Mouse (Mus musculus): ENCODE measurements around the gene Ankfn1.

Ankfn1 gene

DNA sequence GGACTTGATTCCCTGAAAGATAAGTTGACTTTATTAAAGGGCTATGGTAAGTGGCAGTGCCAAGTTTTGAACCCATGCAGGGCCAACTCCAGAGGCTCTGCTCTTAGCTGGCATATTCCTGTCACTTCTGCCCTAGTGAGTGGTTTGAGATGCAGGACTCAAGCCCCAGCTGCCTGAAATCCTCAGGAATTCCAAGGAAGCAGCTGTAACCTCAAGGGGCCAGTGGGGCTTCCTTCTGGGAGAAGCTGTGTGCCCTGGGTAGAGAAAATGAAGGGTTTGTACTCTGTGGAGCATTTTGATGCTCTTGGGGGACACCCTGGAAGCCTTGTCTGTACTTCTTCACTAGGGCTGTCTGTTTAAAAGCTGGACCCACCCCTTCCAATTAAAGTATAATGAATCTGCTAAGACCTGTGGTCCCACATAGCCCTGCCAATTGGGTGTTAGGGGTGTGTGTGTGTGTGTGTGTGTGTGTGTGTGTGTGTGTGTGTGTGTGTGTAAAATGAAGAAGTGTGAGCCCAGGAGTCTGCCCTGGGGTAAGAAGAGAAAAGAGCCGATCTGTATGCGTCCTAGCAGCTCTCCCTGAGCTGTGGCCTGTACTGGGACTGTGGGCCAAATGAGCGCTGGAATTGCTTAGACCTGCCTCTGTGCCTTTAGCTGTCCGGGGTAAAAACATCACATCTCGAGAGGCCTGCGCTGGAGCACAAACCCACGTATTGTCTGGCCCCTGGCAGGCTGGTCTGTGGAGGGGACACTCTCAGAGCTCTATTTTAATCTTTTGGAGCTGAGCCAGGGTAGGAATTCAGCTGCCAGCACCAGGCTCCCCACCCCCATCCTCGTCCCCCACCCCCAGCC is 395.4 kb downstream of the Ankfn1 start:
- DNase-seq (ENCODE audit: low read depth, low spot score): no peak

DNA sequence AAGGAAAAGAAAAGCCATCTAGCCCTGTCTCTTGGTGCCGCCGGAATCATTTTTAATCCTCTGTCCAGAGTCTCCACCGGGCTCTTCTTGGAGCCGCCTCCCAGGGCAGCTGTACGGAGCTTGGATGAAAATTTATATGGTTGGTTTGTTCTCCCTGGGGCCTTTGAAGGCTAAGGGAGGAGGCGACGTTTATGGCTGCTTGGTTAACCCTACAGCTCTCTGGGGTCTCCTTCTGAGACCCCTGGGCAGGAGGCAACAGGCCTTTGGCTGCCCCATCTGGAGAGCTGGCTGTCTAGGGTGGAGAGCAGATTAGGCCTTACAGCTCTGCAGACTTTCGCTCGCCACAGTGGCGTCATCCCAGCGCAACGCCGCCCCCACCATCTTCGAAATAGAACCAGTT is 406.5 kb downstream of the Ankfn1 start:
- no peak for DNase-seq (ENCODE audit: low read depth, low spot score)

DNA sequence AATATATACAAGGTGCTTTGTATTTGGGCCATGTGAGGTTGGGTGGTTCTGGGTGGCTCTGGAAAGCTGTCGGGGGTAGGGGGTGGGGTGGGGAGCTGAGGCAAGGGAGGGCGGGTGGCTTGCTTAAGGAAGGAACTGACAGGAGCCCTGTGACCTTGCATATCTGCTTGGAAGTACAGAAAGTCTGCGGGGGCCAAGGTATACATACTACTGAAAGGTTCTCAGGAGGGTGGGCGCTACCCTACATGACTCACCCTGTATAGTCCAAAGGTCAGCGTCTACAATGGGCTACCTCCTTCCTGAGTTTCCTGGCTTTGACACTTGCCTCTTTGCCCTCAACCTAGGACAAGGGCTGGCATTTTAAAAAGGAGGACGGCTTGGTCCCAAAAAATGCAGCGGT is 407.1 kb downstream of the Ankfn1 start:
- DNase-seq (ENCODE audit: low read depth, low spot score): no peak

DNA sequence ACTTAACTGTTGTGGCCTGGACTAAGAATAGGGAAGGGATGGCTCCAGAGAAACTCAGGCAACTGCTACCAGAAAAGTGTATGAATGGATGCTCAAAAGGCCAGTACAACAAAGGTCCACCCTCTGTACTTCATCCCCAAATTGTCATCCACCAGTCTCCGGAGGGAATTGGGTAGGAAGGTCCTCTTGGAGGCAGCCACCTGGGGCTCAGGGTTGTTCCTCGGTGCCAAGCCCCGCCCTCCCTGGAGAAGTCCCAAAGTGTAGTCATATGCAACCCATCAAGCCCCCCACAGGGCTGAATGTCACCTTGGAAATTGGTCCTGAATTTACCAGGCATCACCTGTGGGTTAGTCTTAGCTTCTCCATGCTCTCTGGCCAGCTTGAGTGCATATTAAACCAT is 413.5 kb downstream of the Ankfn1 start:
- DNase-seq (ENCODE audit: low read depth, low spot score): no peak

DNA sequence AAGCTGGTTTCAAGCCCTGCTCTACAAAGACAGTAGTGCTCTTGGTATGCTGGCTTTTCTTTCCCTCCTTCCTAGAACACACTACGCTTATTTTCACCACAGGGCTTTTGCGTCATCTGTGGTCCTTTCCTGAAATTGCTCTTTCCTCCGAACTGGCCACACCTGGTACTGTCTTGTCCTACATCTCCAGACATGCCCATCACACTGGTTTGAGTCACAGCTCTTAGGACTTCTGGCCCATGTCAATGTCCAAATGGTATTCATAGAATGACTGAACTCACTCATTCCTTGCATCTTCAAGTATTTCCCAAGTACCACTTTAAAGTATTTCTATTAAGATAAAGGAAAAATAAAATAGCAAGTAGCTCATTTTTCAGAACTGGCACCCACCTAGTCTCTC is 416.6 kb downstream of the Ankfn1 start:
- DNase-seq (ENCODE audit: low read depth, low spot score): no peak

DNA sequence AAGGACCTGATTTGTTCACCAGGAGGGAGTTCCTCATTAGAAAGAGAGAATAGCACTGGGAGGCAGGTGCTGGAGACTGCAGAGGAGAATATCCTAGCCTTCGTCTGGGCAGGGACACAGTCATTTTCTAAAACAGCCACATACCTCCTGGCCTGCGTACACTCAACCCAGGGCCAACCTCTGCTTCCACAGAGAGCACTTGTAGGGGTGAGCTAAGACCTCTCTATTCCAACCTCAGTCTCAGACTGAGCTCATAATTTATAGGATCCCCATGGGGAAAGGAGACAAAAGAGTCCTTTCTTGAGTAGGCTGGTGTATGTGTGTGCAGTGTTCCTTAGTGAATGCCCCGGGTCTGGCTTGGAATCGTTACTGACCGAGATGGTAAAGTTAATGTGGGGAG is 418.9 kb downstream of the Ankfn1 start:
- DNase-seq (ENCODE audit: low read depth, low spot score): no peak

DNA sequence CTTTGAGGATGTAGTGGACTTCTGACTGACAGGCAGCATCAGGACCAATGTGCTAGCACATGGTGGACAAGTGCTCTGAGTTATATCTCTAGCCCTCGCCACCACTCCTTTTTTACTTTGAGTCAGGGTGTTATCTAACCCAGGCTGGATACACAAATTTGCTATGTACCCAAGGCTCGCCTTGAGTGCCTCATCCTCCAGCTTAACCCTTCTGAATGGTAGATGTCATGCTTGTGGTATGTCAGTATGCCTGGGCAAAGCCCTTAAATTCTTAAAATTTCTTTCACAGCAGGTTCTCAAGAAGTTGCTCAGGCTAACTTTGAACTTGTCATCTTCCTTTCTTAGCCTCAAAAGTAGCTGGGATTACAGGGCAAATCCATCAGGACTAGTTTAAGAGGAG is 421.0 kb downstream of the Ankfn1 start:
- DNase-seq (ENCODE audit: low read depth, low spot score): no peak

DNA sequence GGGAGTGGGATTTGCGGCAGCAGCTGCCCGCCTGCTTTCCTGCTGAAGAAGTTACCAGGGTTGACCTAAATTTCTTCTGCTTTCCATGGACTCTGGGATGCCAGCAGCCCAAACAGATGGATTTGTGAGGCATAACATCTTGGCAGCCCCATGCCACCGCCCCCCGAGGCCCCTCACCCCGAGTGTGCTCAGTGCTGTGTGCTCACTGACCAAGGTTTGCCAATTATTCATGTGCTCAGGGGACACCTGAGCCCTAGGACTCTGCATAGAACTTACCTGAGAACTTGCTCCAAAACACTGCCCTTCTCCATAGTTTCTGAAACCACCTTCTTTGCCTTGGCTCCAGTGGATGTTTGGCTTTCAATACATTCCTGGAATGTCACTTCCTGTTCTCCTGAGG is 421.4 kb downstream of the Ankfn1 start:
- DNase-seq (ENCODE audit: low read depth, low spot score): no peak

DNA sequence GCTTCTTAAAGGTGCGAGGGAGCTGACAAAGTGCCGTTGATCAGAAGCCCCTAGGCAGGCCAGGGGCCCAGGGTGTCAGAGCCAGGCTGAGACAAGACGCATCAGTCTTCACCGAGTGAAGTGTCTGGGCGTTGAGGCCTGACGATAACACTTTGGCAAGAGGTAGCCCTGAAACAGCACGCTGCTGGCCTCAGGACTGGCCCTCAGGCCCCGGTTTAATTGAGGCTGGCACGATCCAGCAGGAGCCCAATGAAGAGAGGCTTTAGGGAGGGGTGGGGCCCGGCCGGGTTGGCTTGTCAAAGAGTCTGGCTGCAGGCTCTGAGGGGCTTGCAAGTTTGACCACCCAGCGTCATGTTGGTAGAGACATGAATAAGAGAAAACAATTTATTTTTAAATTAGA is 437.2 kb downstream of the Ankfn1 start:
- DNase-seq (ENCODE audit: low read depth, low spot score): no peak

All from 3T3-L1 (cell line).